Mouse (Mus musculus): ENCODE results near the gene Mrpl46.

GRCm38 (mm10) chr7:78814766-78815165 lies 31.4 kb upstream of the Mrpl46 start:
- TF ChIP-seq POLR2A (IDR thresholded peaks at IDR 0.05; ENCODE audit: control insufficient read depth, extremely low read depth, insufficient read depth, low read length, poor library complexity): no peak
- no peak for TF ChIP-seq CTCF (IDR thresholded peaks at IDR 0.05; ENCODE audit: borderline replicate concordance, control insufficient read depth, extremely low read depth, insufficient read depth, low read length, poor library complexity)
